Mouse (Mus musculus): ENCODE data around the gene Vwa5b1. TPM values are rescaled to one million over a fixed set of nuclear protein-coding genes. Genes with fewer than 3 reads are reported as not detected.

Vwa5b1 gene
- polyA plus RNA-seq (2015; fragmentation: Nextera tagmentation; extraction: Ambion mirVana), result 0.19 and 0.28 TPM in 2 replicates

GRCm38 (mm10) chr4:138635428-138636145 lies at the start of gene Vwa5b1:
Vwa5b1 (minus strand) TSS chr4:138635884.
- ATAC-seq, result no peak
- H3K27ac ChIP-seq, result no peak within 1 kb of the TSS
- 24% methylated on average over 8 of the region's 8 CpGs for WGBS
- no peaks in the 10 kb centered on the region for H3K4me1 ChIP-seq (replicated peaks)
- H3K4me3 ChIP-seq (replicated peaks), result no peak within 1 kb of the TSS
- no peaks in the 10 kb centered on the region; the same call in 1 of the 2 replicates for H3K27me3 ChIP-seq (replicated peaks)
- H3K4me2 ChIP-seq (replicated peaks), result no peak within 1 kb of the TSS
- no peaks in the 10 kb centered on the region for H3K9me3 ChIP-seq
- H3K9ac ChIP-seq, result no peak within 1 kb of the TSS
- H3K36me3 ChIP-seq, result no peaks in the 10 kb centered on the region

GRCm38 (mm10) chr4:138682760-138683159 lies 47.1 kb upstream of the Vwa5b1 start:
- no peak overlapping the region for H3K4me2 ChIP-seq (replicated peaks)
- WGBS, result 69% methylated on average over 2 of the region's 2 CpGs

GRCm38 (mm10) chr4:138680124-138680523 lies 44.4 kb upstream of the Vwa5b1 start:
- ATAC-seq, result no peak
- WGBS, result 69% methylated on average over 4 of the region's 4 CpGs

More at GRCm38 (mm10) chr4:138682760-138683159, 47.1 kb upstream of the Vwa5b1 start:
- no peaks in the 10 kb centered on the region for H3K9me3 ChIP-seq
- H3K4me3 ChIP-seq (replicated peaks), result no peak overlapping the region
- H3K27me3 ChIP-seq (replicated peaks), result 0 out of 2 replicates have a peak, but pooled peaks cover 3% of the 10 kb centered on the region
- H3K4me1 ChIP-seq (replicated peaks), result no peaks in the 10 kb centered on the region
- no peak for ATAC-seq
- H3K9ac ChIP-seq, result no peak overlapping the region
- no peak overlapping the region for H3K27ac ChIP-seq
- H3K36me3 ChIP-seq, result no peaks in the 10 kb centered on the region

GRCm38 (mm10) chr4:138677579-138677978 lies 41.9 kb upstream of the Vwa5b1 start:
- no peak overlapping the region for H3K4me2 ChIP-seq (replicated peaks)

More at GRCm38 (mm10) chr4:138680124-138680523, 44.4 kb upstream of the Vwa5b1 start:
- Histone ChIP-seq H3K9me3 (no peaks in the 10 kb centered on the region), H3K4me3 (replicated peaks) (no peak overlapping the region), H3K36me3 (no peaks in the 10 kb centered on the region), H3K9ac (no peak overlapping the region), H3K27ac (no peak overlapping the region), H3K27me3 (replicated peaks) (no peaks in the 10 kb centered on the region; the same call in 1 of the 2 replicates), H3K4me1 (replicated peaks) (no peaks in the 10 kb centered on the region), H3K4me2 (replicated peaks) (no peak overlapping the region)

GRCm38 (mm10) chr4:138676480-138676879 lies 40.8 kb upstream of the Vwa5b1 start:
- Histone ChIP-seq H3K9me3 (no peaks in the 10 kb centered on the region), H3K27ac (no peak overlapping the region), H3K4me3 (replicated peaks) (no peak overlapping the region), H3K36me3 (no peaks in the 10 kb centered on the region), H3K27me3 (replicated peaks) (no peaks in the 10 kb centered on the region; the same call in 1 of the 2 replicates), H3K9ac (no peak overlapping the region), H3K4me1 (replicated peaks) (no peaks in the 10 kb centered on the region), H3K4me2 (replicated peaks) (no peak overlapping the region)
- ATAC-seq, result no peak
- WGBS, result 12% methylated on average over 16 of the region's 16 CpGs

More at GRCm38 (mm10) chr4:138677579-138677978, 41.9 kb upstream of the Vwa5b1 start:
- H3K9me3 ChIP-seq, result no peaks in the 10 kb centered on the region
- no peaks in the 10 kb centered on the region; the same call in 1 of the 2 replicates for H3K27me3 ChIP-seq (replicated peaks)
- H3K27ac ChIP-seq, result no peak overlapping the region
- 0 out of 2 replicates have a peak overlapping the region, but pooled peaks have one; percentile 8 for H3K9ac ChIP-seq
- H3K36me3 ChIP-seq, result no peaks in the 10 kb centered on the region
- no peak for ATAC-seq
- H3K4me3 ChIP-seq (replicated peaks), result no peak overlapping the region
- no peaks in the 10 kb centered on the region for H3K4me1 ChIP-seq (replicated peaks)
- 17% methylated on average over 16 of the region's 16 CpGs for WGBS

DNA sequence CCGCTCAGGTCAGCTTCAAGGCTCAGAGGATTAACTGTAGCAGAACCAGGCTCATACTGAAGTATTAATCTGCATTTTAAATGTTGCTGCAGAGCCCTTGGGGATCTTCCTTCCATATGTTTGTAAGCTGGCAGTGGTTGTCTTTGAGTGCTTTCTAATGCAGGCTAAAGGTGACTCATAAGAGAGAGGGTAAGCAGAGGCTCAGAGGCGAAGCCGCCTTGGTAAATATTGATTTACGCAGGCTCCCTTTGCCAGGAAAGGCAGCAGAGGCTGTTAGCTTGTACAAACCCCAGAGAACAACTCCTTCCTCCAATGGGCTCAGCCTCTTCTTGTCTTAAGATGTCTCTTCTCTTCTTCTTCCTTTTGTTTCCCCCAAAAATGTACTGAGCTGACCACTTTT lies 36.5 kb upstream of the Vwa5b1 start:
- Histone ChIP-seq H3K36me3 (no peaks in the 10 kb centered on the region), H3K27me3 (replicated peaks) (no peaks in the 10 kb centered on the region; the same call in 1 of the 2 replicates), H3K4me1 (replicated peaks) (peaks cover 6% of the 10 kb centered on the region; the same call in 1 of the 2 replicates), H3K4me3 (replicated peaks) (no peak overlapping the region), H3K9ac (no peak overlapping the region), H3K4me2 (replicated peaks) (no peak overlapping the region), H3K27ac (no peak overlapping the region), H3K9me3 (no peaks in the 10 kb centered on the region)
- whole genome bisulfite sequencing, result 41% methylated on average over 4 of the region's 4 CpGs
- ATAC-seq, result no peak

GRCm38 (mm10) chr4:138670093-138670889 lies 34.6 kb upstream of the Vwa5b1 start:
- Histone ChIP-seq H3K27me3 (replicated peaks) (0 out of 2 replicates have a peak, but pooled peaks cover 2% of the 10 kb centered on the region), H3K4me3 (replicated peaks) (no peak overlapping the region), H3K27ac (peak overlapping the region; percentile 80), H3K9me3 (no peaks in the 10 kb centered on the region), H3K36me3 (no peaks in the 10 kb centered on the region), H3K4me2 (replicated peaks) (peak overlapping the region; percentile 7; the same call in 1 of the 2 replicates), H3K4me1 (replicated peaks) (peaks cover 6% of the 10 kb centered on the region; the same call in 1 of the 2 replicates), H3K9ac (no peak overlapping the region)
- peak; percentile 83 for ATAC-seq
- WGBS, result 52% methylated on average over 11 of the region's 11 CpGs

DNA sequence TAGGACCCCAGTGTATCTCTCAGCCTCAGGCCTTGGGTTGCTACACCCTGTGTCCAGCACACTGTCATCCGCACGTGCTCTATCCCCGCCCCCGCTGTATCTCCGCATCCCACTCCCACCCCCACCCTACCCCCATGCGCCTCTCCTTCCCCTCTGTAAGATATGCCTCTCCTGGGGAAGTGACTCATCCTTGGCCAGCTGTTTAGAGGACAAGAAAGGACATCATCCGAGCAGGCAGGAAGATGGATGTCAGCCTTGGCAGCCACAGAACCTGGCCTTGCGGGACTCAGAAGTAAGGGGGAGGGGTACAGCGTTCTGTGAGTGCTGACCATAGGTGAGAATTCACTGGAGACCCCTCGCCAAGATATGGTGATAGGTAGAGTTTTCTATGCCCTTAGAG lies 30.8 kb upstream of the Vwa5b1 start:
- H3K27me3 ChIP-seq (replicated peaks), result 0 out of 2 replicates have a peak, but pooled peaks cover 2% of the 10 kb centered on the region
- H3K9ac ChIP-seq, result no peak overlapping the region
- no peaks in the 10 kb centered on the region for H3K9me3 ChIP-seq
- ATAC-seq, result no peak
- no peak overlapping the region for H3K4me2 ChIP-seq (replicated peaks)
- no peak overlapping the region for H3K4me3 ChIP-seq (replicated peaks)
- H3K27ac ChIP-seq, result no peak overlapping the region
- no peaks in the 10 kb centered on the region for H3K36me3 ChIP-seq
- WGBS, result 62% methylated on average over 10 of the region's 10 CpGs
- H3K4me1 ChIP-seq (replicated peaks), result peaks cover 6% of the 10 kb centered on the region; the same call in 1 of the 2 replicates

DNA sequence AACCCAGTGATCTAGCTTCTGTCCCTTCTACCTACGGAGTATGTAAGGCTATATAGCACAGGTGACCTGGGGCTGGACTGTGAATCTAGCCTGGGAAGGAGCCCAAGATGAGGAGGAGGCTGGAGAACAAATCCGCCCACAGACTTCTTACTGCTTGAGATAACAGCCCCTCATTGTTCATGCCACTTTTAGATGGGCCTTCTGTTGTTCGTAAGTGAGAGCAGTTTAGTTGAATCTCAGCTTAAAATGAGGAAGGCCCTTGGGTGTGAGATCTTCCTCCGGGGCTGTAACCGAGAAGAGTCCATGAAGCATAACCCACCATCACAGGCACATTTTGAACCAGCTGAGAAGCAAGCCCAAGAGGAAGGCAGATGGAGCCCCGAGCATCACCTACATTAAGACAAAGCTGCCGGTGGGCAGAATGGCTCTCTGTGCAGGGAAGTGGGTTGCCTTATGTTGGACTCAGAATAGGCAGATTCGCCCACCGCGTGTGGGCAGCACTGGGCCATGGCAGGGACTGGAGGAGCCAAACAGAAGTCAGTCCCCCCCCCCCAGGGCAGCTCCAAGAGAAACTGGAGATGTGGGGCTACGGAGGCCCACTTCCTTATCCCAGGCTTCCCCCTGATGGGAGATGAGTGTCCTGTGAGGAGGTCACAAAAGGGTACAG lies 24.4 kb upstream of the Vwa5b1 start:
- H3K4me2 ChIP-seq (replicated peaks), result no peak overlapping the region
- no peak for ATAC-seq
- no peaks in the 10 kb centered on the region for H3K4me1 ChIP-seq (replicated peaks)
- no peaks in the 10 kb centered on the region for H3K9me3 ChIP-seq
- WGBS, result 75% methylated on average over 11 of the region's 11 CpGs
- no peaks in the 10 kb centered on the region for H3K36me3 ChIP-seq
- no peak overlapping the region for H3K27ac ChIP-seq
- no peaks in the 10 kb centered on the region for H3K27me3 ChIP-seq (replicated peaks)
- H3K9ac ChIP-seq, result no peak overlapping the region
- H3K4me3 ChIP-seq (replicated peaks), result no peak overlapping the region

DNA sequence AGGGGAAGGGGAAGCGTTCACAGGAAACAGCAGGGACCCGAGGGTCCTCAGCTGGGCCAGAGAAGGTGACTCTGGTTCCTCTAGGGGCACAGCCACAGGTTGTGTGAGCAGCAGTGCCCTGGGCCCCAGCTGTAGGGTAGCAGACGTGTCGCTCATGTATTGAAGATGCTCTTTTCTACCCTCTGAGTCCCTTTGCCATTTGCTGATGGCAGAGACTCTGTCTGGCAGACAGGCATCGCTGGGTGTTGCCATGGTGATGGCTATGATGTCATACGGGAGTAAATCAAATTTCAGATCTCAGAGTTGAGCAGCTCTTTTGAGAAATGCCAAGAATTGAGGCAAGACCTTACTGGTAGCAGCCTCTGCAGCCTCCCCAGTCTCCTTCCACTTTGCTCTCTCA lies 17.4 kb upstream of the Vwa5b1 start:
- 51% methylated on average over 6 of the region's 6 CpGs for WGBS
- ATAC-seq, result no peak
- H3K9ac ChIP-seq, result no peak overlapping the region

GRCm38 (mm10) chr4:138651881-138652280 lies 16.2 kb upstream of the Vwa5b1 start:
- no peak for ATAC-seq
- no peak overlapping the region for H3K4me3 ChIP-seq (replicated peaks)
- H3K9ac ChIP-seq, result no peak overlapping the region
- no peak overlapping the region for H3K4me2 ChIP-seq (replicated peaks)
- no peaks in the 10 kb centered on the region for H3K36me3 ChIP-seq
- H3K4me1 ChIP-seq (replicated peaks), result no peaks in the 10 kb centered on the region
- 88% methylated on average over 4 of the region's 4 CpGs for WGBS
- H3K9me3 ChIP-seq, result no peaks in the 10 kb centered on the region
- H3K27ac ChIP-seq, result no peak overlapping the region
- H3K27me3 ChIP-seq (replicated peaks), result no peaks in the 10 kb centered on the region

More for the DNA sequence above, 17.4 kb upstream of the Vwa5b1 start:
- no peaks in the 10 kb centered on the region for H3K36me3 ChIP-seq
- H3K9me3 ChIP-seq, result no peaks in the 10 kb centered on the region
- H3K27me3 ChIP-seq (replicated peaks), result no peaks in the 10 kb centered on the region
- no peak overlapping the region for H3K4me2 ChIP-seq (replicated peaks)
- H3K27ac ChIP-seq, result no peak overlapping the region
- no peak overlapping the region for H3K4me3 ChIP-seq (replicated peaks)
- no peaks in the 10 kb centered on the region for H3K4me1 ChIP-seq (replicated peaks)
